Mouse (Mus musculus) small intestine, adult 10 weeks (tissue): Measurements from ENCODE around the gene Hba-x. TPM values are rescaled to one million over a fixed set of nuclear protein-coding genes. Genes with fewer than 3 reads are reported as not detected.

ENCODE experiments used
- polyA plus RNA-seq: library from polyadenylated mRNA; stranded (reverse); fragments of 350-450 nt; fragmentation: Illumina TruSeq; extraction: RNeasy Lipid Tissue Mini Kit (QIAGEN cat#74804); gene quantifications from one replicate; pipeline ENCODE4 v1.2.3, GENCODE M21; 2014; ENCODE audit warnings: low replicate concordance

Hba-x gene
- not detected for polyA plus RNA-seq

GRCm38 (mm10) chr11:32276347-32276746, at the start of gene Hba-x:
Hba-x (plus strand) TSS chr11:32276400.

GRCm38 (mm10) chr11:32267188-32267884, 8.9 kb upstream of the Hba-x start, which contains the start of gene Nprl3:
Nprl3 (minus strand) TSS chr11:32267707.

GRCm38 (mm10) chr11:32283091-32283777, 7.0 kb downstream of the Hba-x start, which contains the start of gene Hba-a1:
Hba-a1 (plus strand) TSS chr11:32283511.

GRCm38 (mm10) chr11:32286695-32287492, 10.7 kb downstream of the Hba-x start, which contains the start of gene Hbq1b:
Hbq1b (plus strand) TSS chr11:32286965.

GRCm38 (mm10) chr11:32296203-32296602, 20.0 kb downstream of the Hba-x start, which contains the start of gene Hba-a2:
Hba-a2 (plus strand) TSS chr11:32296489.

GRCm38 (mm10) chr11:32299865-32300264, 23.7 kb downstream of the Hba-x start, which contains the start of gene Hbq1a:
Hbq1a (plus strand) TSS chr11:32300069.

Other genes starting within 250 kb of the Hba-x start
- 0.22 TPM for gene Il9r, start 76.1 kb upstream of the Hba-x start, polyA plus RNA-seq
- gene Snrnp25, start 71.0 kb upstream of the Hba-x start, polyA plus RNA-seq, result 1.9 TPM
- gene Rhbdf1, start 54.1 kb upstream of the Hba-x start, polyA plus RNA-seq, result not detected
- 2.7 TPM for gene Mpg, start 49.9 kb upstream of the Hba-x start, polyA plus RNA-seq
- gene Nprl3, start 8.7 kb upstream of the Hba-x start, polyA plus RNA-seq, result 1.3 TPM
- gene Hba-a1, start 7.1 kb downstream of the Hba-x start, polyA plus RNA-seq, result not detected
- gene Hbq1b, start 10.6 kb downstream of the Hba-x start, polyA plus RNA-seq, result not detected
- 1.7 TPM for gene Hba-a2, start 20.1 kb downstream of the Hba-x start, polyA plus RNA-seq
- gene Hbq1a, start 23.7 kb downstream of the Hba-x start, polyA plus RNA-seq, result not detected
- gene Sh3pxd2b, start 71.4 kb downstream of the Hba-x start, polyA plus RNA-seq, result 0.30 TPM
- 0.59 TPM for gene Ubtd2, start 179.0 kb downstream of the Hba-x start, polyA plus RNA-seq